ENCODE assay signal across 8 mouse cellular contexts in the genomic region with DNA sequence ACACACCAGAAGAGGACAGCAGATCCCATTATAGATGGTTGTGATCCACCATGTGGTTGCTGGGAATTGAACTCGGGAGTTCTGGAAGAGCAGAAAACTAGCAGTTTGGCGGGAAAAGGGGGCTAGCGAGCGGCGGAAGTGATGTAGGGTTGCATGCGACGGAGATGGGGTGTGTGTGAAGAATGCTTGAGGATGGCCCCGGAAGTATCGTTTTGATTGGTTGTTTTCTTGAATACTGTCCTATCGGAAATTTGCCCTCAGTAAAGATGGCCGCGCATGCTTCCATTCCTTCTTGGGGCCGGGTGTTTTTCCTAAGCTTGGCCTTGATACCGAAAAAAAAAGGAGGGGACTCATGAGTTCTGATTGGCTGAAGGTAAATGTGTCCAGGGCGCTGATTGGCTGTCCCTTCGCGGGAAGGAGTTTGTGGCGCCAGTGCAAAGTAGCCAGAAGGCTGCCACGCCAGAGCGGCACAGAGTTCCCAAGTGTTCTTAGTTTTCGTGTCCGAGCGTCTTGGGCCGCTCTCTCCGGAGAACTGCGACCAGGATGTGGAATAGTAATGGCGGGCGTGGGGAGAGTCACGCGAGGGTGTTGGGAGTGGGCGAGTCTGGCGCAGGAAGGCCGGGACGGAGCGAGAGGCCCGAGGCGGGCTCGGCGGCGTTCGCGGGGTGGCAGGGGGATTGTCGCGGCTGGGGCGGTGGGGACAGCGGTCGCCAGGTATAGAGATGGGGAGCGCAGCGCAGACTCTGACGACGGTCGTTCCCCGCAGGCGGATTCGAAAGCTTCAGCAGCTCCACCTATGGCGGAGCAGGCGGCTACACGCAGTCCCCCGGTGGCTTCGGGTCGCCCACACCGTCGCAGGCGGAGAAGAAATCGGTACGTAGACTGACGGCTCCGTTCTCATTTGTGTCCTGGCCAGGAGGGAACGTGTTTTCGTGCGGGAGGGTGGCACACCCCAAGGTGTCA. TPM values are rescaled to one million over a fixed set of nuclear protein-coding genes. Genes with fewer than 3 reads are reported as not detected.
DNase-seq lines count a peak whose midpoint lies in the region; ATAC-seq and TF ChIP-seq lines count a peak whose summit lies in the region.

Rpa2 (plus strand) TSS at position 419 of the 963 bp plus-strand sequence.

- under 1% methylated on average over 71 of the region's 71 CpGs for WGBS in hindbrain, postnatal 0 days

- 0 out of 2 replicates have a peak, but pooled peaks cover 6% of the 10 kb centered on the region for H3K4me1 ChIP-seq in hindbrain, postnatal 0 days (ENCODE audit: insufficient read depth, low read length)

- H3K27me3 ChIP-seq in hindbrain, postnatal 0 days (ENCODE audit: insufficient read depth, low read length) = no peaks in the 10 kb centered on the region

- H3K4me3 ChIP-seq in gastrocnemius, adult 2 months = peak within 1 kb of the TSS; percentile 95
- H3K4me3 ChIP-seq in hindbrain, postnatal 0 days (ENCODE audit: low read length) = peak within 1 kb of the TSS; percentile 72
- peak within 1 kb of the TSS; percentile 80 for H3K4me3 ChIP-seq in left cerebral cortex, adult 2 months

- peak; percentile 98 for ATAC-seq in common myeloid progenitor, adult 5-6 weeks (replicated peaks; ENCODE audit: low read depth, poor library complexity, severe bottlenecking)
- ATAC-seq in hindbrain, postnatal 0 days = peak; percentile 98
- peak; percentile 99 for ATAC-seq in megakaryocyte, adult 5-6 weeks (ENCODE audit: poor library complexity, severe bottlenecking)

- intact Hi-C loops in gastrocnemius, adult 2 months (cut with DNase I) = no loop called here
- intact Hi-C loops in left cerebral cortex, adult 2 months (cut with DNase I) = loop anchor here (5.0 kb wide), 2 partner anchors 74 to 154 kb away; partner anchors contain the start of genes Fam76a and Ppp1r8

- peak; percentile 100 for DNase-seq in ZHBTc4 (ENCODE audit: low read depth, low spot score)
- DNase-seq in gastrocnemius, adult 2 months = peak; percentile 98
- peak; percentile 100 for DNase-seq in hindbrain, postnatal 0 days (ENCODE audit: low spot score)
- DNase-seq in left cerebral cortex, adult 2 months (ENCODE audit: extremely low spot score in 1 of 2, low spot score in 2 of 2) = peak; percentile 98
- DNase-seq in right cerebral cortex, adult 2 months (ENCODE audit: low spot score in 2 of 2) = peak; percentile 99 to 100
- peak; percentile 99 for DNase-seq in urinary bladder, postnatal 14 days (ENCODE audit: low spot score)

- peaks cover 5% of the 10 kb centered on the region for H3K36me3 ChIP-seq in hindbrain, postnatal 0 days (ENCODE audit: insufficient read depth, low read length)

- no peaks in the 10 kb centered on the region for H3K9me3 ChIP-seq in hindbrain, postnatal 0 days (ENCODE audit: low read length)

- peak within 1 kb of the TSS; percentile 87 for H3K4me2 ChIP-seq in hindbrain, postnatal 0 days (ENCODE audit: low read depth, low read length)

- peak within 1 kb of the TSS; percentile 56 for H3K9ac ChIP-seq in hindbrain, postnatal 0 days (replicated peaks; ENCODE audit: low read length)

- no peak for TF ChIP-seq CTCF in gastrocnemius, adult 2 months (IDR thresholded peaks at IDR 0.05)
- TF ChIP-seq CTCF in hindbrain, postnatal 0 days (IDR thresholded peaks at IDR 0.05; ENCODE audit: low read depth) = peak; percentile 26
- TF ChIP-seq CTCF in left cerebral cortex, adult 2 months (IDR thresholded peaks at IDR 0.05) = no peak; the same call in 1 of the 2 replicates

- H3K27ac ChIP-seq in gastrocnemius, adult 2 months = peak within 1 kb of the TSS; percentile 88
- peak within 1 kb of the TSS; percentile 42 for H3K27ac ChIP-seq in hindbrain, postnatal 0 days
- H3K27ac ChIP-seq in left cerebral cortex, adult 2 months = peak within 1 kb of the TSS; percentile 53

RNA-seq across cellular contexts. Expression of gene Rpa2, which starts in this region (rescaled TPM):
- 52.9 and 63.8 TPM in 2 replicates for total RNA-seq in common myeloid progenitor, adult 5-6 weeks (2017)
- total RNA-seq in gastrocnemius, adult 2 months (2021) = 10 to 100 TPM; 14.2 to 16.3 TPM
- 30.9 and 31.9 TPM in 2 replicates for total RNA-seq in hindbrain, postnatal 0 days (2014; rRNA removed)
- 37.5 and 42.4 TPM in 2 replicates for polyA plus RNA-seq in hindbrain, postnatal 0 days (2015; fragmentation: Nextera tagmentation; extraction: Ambion mirVana)
- 10 to 100 TPM; 13.0 to 16.2 TPM for total RNA-seq in left cerebral cortex, adult 2 months (2021)
- total RNA-seq in megakaryocyte, adult 5-6 weeks (2015) = 28.0 and 28.7 TPM in 2 replicates
- 22.3 and 27.9 TPM in 2 replicates for total RNA-seq in megakaryocyte, adult 5-6 weeks (2017)

Comparison
In these comparisons a context has a peak if more than half of its experiments do, and no peak if none do; other contexts are left out.
1. Peak in every context shown above with its lines: DNase-seq, ATAC-seq, H3K4me3 ChIP-seq and H3K27ac ChIP-seq.